Mouse (Mus musculus) midbrain, embryonic 12.5 days (tissue): ENCODE measurements around the gene Nrap. TPM values are rescaled to one million over a fixed set of nuclear protein-coding genes. Genes with fewer than 3 reads are reported as not detected.

Source experiments
- ATAC-seq: fragments of 200-750 bp; cut with Nextera tagmentation; 2 replicates; pipeline ENCODE4 v1.8.0; 2017; ENCODE audit warnings: low read depth, moderate TSS enrichment, moderate library complexity; ENCODE audit not compliant: low FRiP score
- H3K27ac ChIP-seq: fragments of 300-500 bp; sonication (generic); replicated peaks from 2 replicates; pipeline ENCODE4 v1.5.1; 2016; ENCODE audit warnings: mild to moderate bottlenecking
- H3K27me3 ChIP-seq: fragments of 300-500 bp; sonication (generic); 2 replicates; pipeline ENCODE4 v1.6.1; 2016; ENCODE audit warnings: mild to moderate bottlenecking
- H3K36me3 ChIP-seq: fragments of 300-500 bp; sonication (generic); 2 replicates; pipeline ENCODE4 v1.6.1; 2016
- H3K4me1 ChIP-seq: fragments of 300-500 bp; sonication (generic); 2 replicates; pipeline ENCODE4 v1.6.1; 2016
- H3K4me2 ChIP-seq: fragments of 300-500 bp; sonication (generic); replicated peaks from 2 replicates; pipeline ENCODE4 v1.6.1; 2016; ENCODE audit warnings: mild to moderate bottlenecking, moderate library complexity
- H3K4me3 ChIP-seq: fragments of 300-500 bp; sonication (generic); 2 replicates; pipeline ENCODE4 v1.5.1; 2016; ENCODE audit warnings: mild to moderate bottlenecking
- H3K9ac ChIP-seq: fragments of 300-500 bp; sonication (generic); replicated peaks from 2 replicates; pipeline ENCODE4 v1.6.1; 2016; ENCODE audit warnings: mild to moderate bottlenecking, moderate library complexity
- H3K9me3 ChIP-seq: fragments of 300-500 bp; sonication (generic); 2 replicates; pipeline ENCODE4 v1.6.1; 2016; ENCODE audit warnings: mild to moderate bottlenecking
- WGBS: fragments of 180-500 bp; shearing (Covaris S2); methylation state at CpG from one replicate; pipeline ENCODE4 v1.1.7; 2016; 5-methylcytosine and 5-hydroxymethylcytosine counted together
- polyA plus RNA-seq: library from polyadenylated mRNA; unstranded; fragments of >200 nt; fragmentation: Nextera tagmentation; extraction: Ambion mirVana; gene quantifications from 2 replicates; pipeline ENCODE4 v1.2.1, GENCODE M21; 2016

Nrap gene
- polyA plus RNA-seq: 0.28 and 0.31 TPM in 2 replicates

DNA sequence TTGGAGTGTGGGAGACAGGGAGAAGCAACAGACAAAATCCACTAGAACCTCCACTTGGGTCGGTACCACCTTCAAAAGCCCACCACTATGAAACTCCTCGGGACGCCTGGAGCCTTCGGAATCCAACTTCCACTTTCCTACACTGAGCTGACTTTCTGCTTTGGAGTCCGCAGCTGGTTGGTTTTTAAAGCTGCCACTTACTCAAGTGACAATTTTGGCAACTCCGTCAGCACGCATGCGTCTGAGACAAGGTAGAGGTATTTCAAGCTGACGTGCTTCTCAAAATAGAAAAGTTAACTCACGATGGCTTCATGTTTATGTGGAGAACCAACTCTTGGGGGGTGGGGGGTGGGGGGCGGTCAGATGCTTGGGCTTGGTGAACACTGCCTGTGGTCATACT is at the start of gene Nrap:
Gene Nrap, minus strand, starts transcription at position 159 of the 400 bp plus-strand sequence.
- Histone ChIP-seq H3K27ac (no peak within 1 kb of the TSS), H3K27me3 (peaks cover 8% of the 10 kb centered on the region; the same call in 1 of the 2 replicates), H3K4me3 (no peak within 1 kb of the TSS), H3K36me3 (no peaks in the 10 kb centered on the region), H3K4me1 (no peaks in the 10 kb centered on the region), H3K4me2 (no peak within 1 kb of the TSS), H3K9me3 (no peaks in the 10 kb centered on the region), H3K9ac (no peak within 1 kb of the TSS)
- WGBS: 90% methylated on average over 11 of the region's 11 CpGs
- no peak for ATAC-seq

DNA sequence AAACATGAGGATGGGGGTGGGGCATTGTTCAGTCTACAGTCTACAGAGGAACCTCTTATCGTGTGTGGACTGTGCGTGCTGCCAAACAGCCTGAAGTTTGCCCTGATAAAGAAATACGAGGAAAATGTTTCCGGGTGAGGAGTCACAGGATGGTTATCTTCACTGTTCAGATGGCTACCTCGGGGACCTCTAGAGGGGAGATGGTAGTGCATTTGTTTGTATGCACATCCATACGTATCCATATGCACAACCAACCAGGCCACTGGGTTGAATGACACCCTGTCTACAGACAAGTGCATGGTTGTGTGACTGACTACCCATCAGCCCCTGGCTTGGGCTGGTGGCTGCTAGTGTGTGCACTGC is 49.2 kb upstream of the Nrap start:
- Histone ChIP-seq H3K27ac (no peak overlapping the region), H3K9ac (no peak overlapping the region), H3K9me3 (no peaks in the 10 kb centered on the region), H3K4me1 (0 out of 2 replicates have a peak, but pooled peaks cover 2% of the 10 kb centered on the region), H3K4me2 (no peak overlapping the region), H3K4me3 (no peak overlapping the region), H3K27me3 (no peaks in the 10 kb centered on the region), H3K36me3 (no peaks in the 10 kb centered on the region)
- ATAC-seq: no peak
- WGBS: 90% methylated on average over 6 of the region's 6 CpGs

DNA sequence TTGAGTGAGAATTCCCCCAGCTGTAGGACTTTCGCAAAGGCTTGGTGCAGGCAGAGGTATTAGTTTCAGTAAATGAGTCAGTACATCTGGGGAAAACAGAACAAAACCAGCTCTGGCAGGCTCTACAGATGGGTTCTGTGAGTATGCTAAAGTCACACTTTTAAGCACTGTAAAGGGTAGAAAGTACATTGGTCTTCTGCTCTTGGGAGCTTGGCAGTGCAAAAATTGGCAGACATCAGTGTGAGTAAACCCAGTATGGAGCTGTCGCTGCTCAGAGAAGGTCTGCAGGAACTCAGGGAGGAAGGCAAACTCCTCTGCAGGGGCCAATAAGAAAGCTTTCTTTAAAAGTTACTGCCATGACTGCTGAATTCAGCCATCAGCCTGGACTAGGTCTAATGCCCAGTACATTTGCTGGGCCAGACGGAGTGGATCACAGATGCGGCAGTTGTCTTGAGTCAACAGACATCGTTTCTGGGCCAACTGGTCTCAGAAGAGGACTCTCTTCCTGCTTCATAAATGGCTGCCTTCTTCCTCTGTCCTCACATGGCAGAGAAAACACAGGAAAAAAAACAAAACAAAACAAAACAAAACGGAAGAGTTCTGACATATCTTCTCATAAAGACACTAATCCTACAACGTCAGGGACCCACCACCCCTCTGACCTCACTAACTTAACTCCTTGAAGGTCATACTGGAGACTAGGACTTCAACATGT is 48.7 kb upstream of the Nrap start:
- H3K9me3 ChIP-seq: no peaks in the 10 kb centered on the region
- no peaks in the 10 kb centered on the region for H3K36me3 ChIP-seq
- WGBS: 83% methylated on average over 7 of the region's 7 CpGs
- 0 out of 2 replicates have a peak, but pooled peaks cover 2% of the 10 kb centered on the region for H3K4me1 ChIP-seq
- no peak for ATAC-seq
- no peak overlapping the region for H3K9ac ChIP-seq
- H3K27ac ChIP-seq: no peak overlapping the region
- H3K4me2 ChIP-seq: no peak overlapping the region
- H3K27me3 ChIP-seq: no peaks in the 10 kb centered on the region
- no peak overlapping the region for H3K4me3 ChIP-seq

DNA sequence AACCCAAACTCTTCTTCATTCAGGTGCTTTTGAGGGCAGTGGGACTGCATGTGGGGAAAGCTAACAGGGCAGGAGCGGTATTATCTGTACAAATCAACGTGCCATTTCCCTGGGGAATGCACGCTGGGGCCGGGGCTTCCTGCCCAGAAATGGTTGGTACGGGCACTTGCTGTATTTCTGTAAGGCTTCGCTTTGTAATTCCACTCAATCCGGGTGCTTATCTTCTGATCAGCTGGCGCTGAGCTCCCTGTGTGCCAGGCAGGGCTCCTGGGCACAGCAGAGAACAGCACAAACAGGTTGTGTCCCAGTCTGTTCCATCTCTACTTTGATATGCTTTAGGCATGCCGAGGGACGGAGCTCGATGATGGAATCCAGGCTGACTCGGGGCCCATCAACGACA is 46.5 kb upstream of the Nrap start:
- H3K27me3 ChIP-seq: no peaks in the 10 kb centered on the region
- WGBS: 87% methylated on average over 13 of the region's 13 CpGs
- no peak overlapping the region for H3K4me2 ChIP-seq
- H3K36me3 ChIP-seq: no peaks in the 10 kb centered on the region
- no peak overlapping the region for H3K9ac ChIP-seq
- ATAC-seq: no peak
- H3K4me1 ChIP-seq: 0 out of 2 replicates have a peak, but pooled peaks cover 2% of the 10 kb centered on the region
- H3K9me3 ChIP-seq: no peaks in the 10 kb centered on the region
- H3K4me3 ChIP-seq: no peak overlapping the region
- H3K27ac ChIP-seq: no peak overlapping the region

DNA sequence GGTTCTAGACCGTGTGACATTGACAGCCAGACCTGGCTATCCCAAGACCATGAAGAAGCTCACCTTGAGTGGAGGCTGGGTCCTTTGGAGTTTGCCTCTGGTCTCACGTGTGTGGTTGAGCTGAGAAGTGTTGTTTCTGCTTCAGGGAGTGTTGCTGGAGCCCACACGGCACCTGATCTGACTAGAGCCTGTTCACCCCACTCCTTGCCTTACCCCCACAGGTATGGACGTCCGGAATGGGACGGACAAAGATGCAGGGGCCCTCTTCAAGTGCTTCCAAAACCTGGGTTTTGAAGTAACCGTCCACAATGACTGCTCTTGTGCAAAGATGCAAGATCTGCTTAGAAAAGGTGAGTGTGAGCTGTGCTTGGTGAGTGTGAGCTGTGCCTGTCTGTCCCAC is 43.7 kb upstream of the Nrap start:
- Histone ChIP-seq H3K36me3 (no peaks in the 10 kb centered on the region), H3K4me3 (no peak overlapping the region), H3K27me3 (0 out of 2 replicates have a peak, but pooled peaks cover 3% of the 10 kb centered on the region), H3K4me1 (0 out of 2 replicates have a peak, but pooled peaks cover 2% of the 10 kb centered on the region), H3K9me3 (no peaks in the 10 kb centered on the region), H3K9ac (no peak overlapping the region), H3K4me2 (no peak overlapping the region), H3K27ac (no peak overlapping the region)
- ATAC-seq: no peak
- 89% methylated on average over 7 of the region's 7 CpGs for WGBS

DNA sequence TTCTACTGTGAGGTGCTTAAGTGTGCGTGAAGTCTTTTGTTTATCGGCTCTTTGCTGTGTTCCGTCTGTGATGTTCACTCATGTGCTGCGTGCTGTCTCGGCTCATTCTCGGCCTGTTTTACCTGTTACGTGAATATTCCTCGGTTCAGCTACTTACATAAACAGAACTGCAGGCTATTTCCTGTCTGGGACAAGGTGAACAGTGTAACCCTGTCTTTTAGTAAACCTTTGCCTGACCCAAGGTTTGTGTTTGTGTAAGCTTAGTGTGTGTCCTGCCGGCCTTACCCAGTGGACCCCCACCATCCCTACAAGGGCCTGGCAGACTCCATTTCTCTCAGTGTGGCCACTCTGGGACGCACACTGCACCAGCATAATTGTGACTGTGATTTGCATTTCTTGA is 42.9 kb upstream of the Nrap start:
- H3K4me1 ChIP-seq: 0 out of 2 replicates have a peak, but pooled peaks cover 2% of the 10 kb centered on the region
- H3K27me3 ChIP-seq: 0 out of 2 replicates have a peak, but pooled peaks cover 3% of the 10 kb centered on the region
- H3K36me3 ChIP-seq: no peaks in the 10 kb centered on the region
- 82% methylated on average over 10 of the region's 10 CpGs for WGBS
- ATAC-seq: no peak
- H3K9ac ChIP-seq: no peak overlapping the region
- H3K4me3 ChIP-seq: no peak overlapping the region
- H3K4me2 ChIP-seq: no peak overlapping the region
- H3K27ac ChIP-seq: no peak overlapping the region
- H3K9me3 ChIP-seq: no peaks in the 10 kb centered on the region

DNA sequence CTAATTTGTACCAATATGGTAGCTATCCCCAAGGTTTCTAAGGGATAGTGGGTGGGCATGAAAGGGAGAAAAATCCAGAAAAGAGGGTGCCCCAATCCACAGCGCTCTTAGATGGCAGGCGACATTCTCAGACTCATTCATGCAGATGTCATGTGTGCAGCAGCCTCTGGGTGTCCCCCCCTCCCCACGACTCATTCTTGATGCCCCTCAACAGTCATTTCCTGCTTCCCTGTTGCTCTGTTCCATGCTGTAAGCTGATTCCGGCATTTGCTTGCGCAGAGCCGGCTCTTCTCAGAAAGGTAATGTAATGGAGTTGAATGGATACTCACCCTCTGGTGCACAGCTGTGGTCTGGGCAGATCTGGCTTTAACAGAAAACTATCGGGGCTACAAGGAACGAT is 40.5 kb upstream of the Nrap start:
- Histone ChIP-seq H3K4me3 (no peak overlapping the region), H3K4me2 (no peak overlapping the region), H3K9ac (no peak overlapping the region), H3K27me3 (0 out of 2 replicates have a peak, but pooled peaks cover 3% of the 10 kb centered on the region), H3K9me3 (no peaks in the 10 kb centered on the region), H3K4me1 (0 out of 2 replicates have a peak, but pooled peaks cover 5% of the 10 kb centered on the region), H3K36me3 (no peaks in the 10 kb centered on the region), H3K27ac (no peak overlapping the region)
- WGBS: 76% methylated on average over 8 of the region's 8 CpGs
- no peak for ATAC-seq

DNA sequence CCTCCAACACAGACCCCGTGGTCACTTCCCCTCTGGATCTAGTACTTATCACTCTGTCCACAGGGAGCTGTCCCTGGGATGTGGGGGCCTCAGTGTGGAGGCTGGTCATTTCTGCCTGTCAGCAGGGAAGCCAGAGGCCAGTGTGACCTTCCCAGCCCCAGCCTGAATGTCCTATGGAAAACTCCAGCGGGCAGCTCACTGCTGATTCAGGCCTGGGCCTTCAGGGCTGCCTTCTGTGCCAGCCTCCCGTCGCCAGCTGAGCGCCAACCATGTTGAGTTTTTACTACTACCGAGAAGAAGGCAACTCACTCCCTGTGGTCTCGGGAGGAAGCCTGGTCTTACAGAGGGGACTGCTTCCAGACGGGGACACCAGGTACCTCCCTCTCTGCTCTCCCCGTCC is 35.7 kb upstream of the Nrap start:
- Histone ChIP-seq H3K27me3 (0 out of 2 replicates have a peak, but pooled peaks cover 3% of the 10 kb centered on the region), H3K9me3 (no peaks in the 10 kb centered on the region), H3K27ac (no peak overlapping the region), H3K4me1 (peaks cover 9% of the 10 kb centered on the region; the same call in 1 of the 2 replicates), H3K36me3 (no peaks in the 10 kb centered on the region), H3K4me2 (no peak overlapping the region), H3K9ac (no peak overlapping the region), H3K4me3 (no peak overlapping the region)
- ATAC-seq: no peak
- 73% methylated on average over 9 of the region's 9 CpGs for WGBS

DNA sequence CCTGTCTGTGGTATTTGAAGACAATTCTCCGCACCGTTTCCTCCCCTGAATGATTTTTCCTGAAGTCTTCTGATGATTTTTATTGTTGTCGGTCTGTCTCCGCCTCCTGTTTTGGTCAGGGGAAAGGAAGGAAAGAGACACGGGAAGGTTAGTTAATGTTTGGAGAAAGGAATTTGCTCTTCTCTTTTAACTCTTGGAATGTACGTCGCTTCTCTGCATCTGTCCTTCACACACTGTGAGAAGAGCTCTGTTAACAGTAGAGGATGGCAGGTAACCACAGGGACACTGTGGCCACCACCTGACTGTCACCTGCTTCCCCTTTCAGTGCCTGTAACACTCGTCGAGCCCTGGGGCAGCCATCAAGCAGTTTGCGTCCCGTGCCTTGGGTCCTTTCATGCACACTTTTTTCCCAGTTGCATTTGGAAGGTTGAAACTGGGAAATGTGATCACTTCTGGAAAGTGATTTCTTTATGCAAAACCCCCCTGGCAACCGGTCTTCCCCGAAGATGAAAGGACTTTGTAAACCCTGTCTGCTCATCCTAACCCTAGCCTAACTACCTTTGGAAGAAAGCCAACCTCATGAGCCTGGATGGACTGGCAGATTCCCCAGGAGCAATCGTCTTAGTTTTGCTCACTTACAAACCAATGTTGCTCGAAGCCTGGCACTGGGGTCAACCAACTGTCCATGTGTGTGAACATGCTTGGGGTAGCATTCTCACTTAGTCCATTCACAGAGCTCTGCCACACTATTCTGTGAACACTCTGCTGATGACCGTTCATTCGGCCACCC is 35.0 kb upstream of the Nrap start:
- H3K4me2 ChIP-seq: no peak overlapping the region
- no peak overlapping the region for H3K9ac ChIP-seq
- no peak overlapping the region for H3K4me3 ChIP-seq
- WGBS: 86% methylated on average over 17 of the region's 17 CpGs
- no peaks in the 10 kb centered on the region for H3K36me3 ChIP-seq
- no peak overlapping the region for H3K27ac ChIP-seq
- H3K9me3 ChIP-seq: no peaks in the 10 kb centered on the region
- no peak for ATAC-seq
- 0 out of 2 replicates have a peak, but pooled peaks cover 3% of the 10 kb centered on the region for H3K27me3 ChIP-seq
- H3K4me1 ChIP-seq: peaks cover 9% of the 10 kb centered on the region; the same call in 1 of the 2 replicates

DNA sequence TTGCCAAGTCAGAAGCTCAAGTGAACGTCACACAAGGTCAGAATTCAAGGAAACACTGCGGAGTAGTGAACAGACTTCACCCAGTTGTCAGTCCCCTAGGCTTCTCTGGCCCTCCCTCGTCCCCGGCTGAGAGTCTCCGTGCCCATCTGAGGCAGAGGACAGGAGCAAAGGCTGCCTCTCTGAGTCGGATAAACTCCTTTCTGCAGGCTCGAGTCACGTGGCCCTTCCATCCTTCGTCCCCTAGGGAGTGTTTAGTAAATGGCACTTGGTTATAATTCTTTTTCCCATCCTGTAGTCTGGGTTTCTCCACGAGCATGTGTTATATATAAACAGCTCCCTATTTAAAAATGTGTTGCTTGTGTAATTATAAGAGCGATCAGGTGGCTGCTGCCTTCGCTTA is 33.5 kb upstream of the Nrap start:
- H3K9ac ChIP-seq: no peak overlapping the region
- no peak overlapping the region for H3K27ac ChIP-seq
- H3K9me3 ChIP-seq: no peaks in the 10 kb centered on the region
- H3K36me3 ChIP-seq: no peaks in the 10 kb centered on the region
- no peak overlapping the region for H3K4me3 ChIP-seq
- WGBS: 62% methylated on average over 12 of the region's 12 CpGs
- no peak overlapping the region for H3K4me2 ChIP-seq
- H3K27me3 ChIP-seq: no peaks in the 10 kb centered on the region
- peaks cover 9% of the 10 kb centered on the region; the same call in 1 of the 2 replicates for H3K4me1 ChIP-seq
- no peak for ATAC-seq

DNA sequence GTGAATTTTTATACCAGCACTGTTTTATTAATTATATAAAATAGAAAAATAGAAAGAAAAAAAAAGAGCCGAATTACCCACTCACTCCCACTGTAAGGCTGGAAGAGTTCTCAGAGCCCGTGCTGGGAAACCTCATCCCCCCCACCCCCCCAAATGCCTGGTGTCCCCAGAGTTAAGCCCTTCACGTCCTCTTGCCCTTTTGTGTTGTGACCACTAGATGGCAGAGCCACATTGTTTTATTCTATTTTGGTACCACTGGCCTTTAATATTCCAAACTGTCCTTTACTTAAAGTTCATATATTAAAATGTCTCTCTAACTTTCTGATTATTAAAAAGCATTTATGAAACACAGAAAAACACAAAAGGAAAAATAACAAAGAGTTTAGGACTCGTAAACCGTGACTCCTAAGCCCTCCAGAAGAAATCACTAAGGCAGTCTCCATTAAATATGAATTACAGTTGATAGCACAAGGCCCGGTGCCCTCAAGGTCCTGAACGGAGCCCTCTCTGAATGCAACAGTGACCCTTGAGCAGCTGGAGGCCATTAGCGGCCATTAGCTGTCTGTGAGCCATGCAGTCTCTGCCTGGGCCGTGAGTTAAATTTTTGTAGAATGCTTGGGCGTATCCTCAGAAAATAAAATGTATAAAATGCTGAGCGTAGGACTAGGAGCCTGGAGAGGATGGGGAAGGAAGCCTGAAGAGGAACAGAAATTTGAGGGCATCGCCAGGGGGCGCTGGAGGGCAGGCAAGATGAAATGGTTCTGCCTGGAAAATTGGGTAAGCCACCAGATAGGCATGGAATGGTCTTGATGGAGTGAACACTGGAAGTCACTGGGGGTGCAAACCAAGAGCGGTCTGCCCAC is 32.9 kb upstream of the Nrap start:
- no peaks in the 10 kb centered on the region for H3K9me3 ChIP-seq
- H3K4me2 ChIP-seq: no peak overlapping the region
- H3K27ac ChIP-seq: no peak overlapping the region
- 39% methylated on average over 14 of the region's 14 CpGs for WGBS
- no peaks in the 10 kb centered on the region for H3K27me3 ChIP-seq
- H3K36me3 ChIP-seq: no peaks in the 10 kb centered on the region
- H3K4me3 ChIP-seq: no peak overlapping the region
- peaks cover 9% of the 10 kb centered on the region; the same call in 1 of the 2 replicates for H3K4me1 ChIP-seq
- no peak overlapping the region for H3K9ac ChIP-seq
- ATAC-seq: no peak
